Mouse (Mus musculus) ES-E14 (cell line): ENCODE results near the gene Tanc1.

ENCODE experiments used
- MAFK ChIP-seq: IDR thresholded peaks from 2 replicates; pipeline ENCODE4 v1.6.1; 2014; ENCODE audit warnings: mild to moderate bottlenecking, low read depth, low read length, inconsistent platforms; ENCODE audit not compliant: insufficient read depth
- ZC3H11A ChIP-seq: IDR thresholded peaks from 2 replicates; pipeline ENCODE4 v1.6.1; 2012; ENCODE audit warnings: low read depth, mild to moderate bottlenecking, inconsistent platforms, low read length, borderline replicate concordance
- ZNF384 ChIP-seq: IDR thresholded peaks from 2 replicates; pipeline ENCODE4 v1.6.1; 2012; ENCODE audit warnings: low read depth, low read length, inconsistent platforms

DNA sequence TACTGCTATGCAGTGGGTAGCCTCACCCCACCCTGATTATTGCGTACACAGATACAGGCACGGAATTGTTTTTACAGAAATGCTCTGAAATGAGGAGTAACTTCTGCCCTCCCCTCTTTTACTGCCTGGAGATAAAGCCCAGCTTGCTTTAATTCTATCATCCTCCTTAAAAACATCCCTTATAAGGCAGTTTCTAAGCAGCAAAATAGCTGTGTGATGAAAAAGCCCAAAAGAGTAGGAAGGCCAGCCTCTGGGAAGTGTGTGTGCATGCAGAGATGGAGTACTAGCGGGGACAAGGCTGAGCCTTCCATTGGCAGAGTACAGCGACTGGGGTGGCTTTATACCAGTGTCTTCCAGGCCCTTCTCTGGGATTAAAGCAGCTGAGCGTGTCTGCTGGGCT is 140.9 kb downstream of the Tanc1 start:
- TF ChIP-seq ZNF384 = no peak
- TF ChIP-seq MAFK = no peak
- TF ChIP-seq ZC3H11A = no peak
